Mouse (Mus musculus): ENCODE measurements at regions not wholly inside any gene's neighbourhood (a gene's known extent, or its start where the extent isn't known, plus 50 kb on each side); places are given as distances from the start of the nearest gene placed in this dataset.

GRCm38 (mm10) chr13:107314746-107315145 is 292.8 kb upstream of the Kif2a start:
- H3K36me3 ChIP-seq (ENCODE audit: insufficient read depth): no peaks in the 10 kb centered on the region
- H3K9me3 ChIP-seq (ENCODE audit: low read depth, low read length): no peaks in the 10 kb centered on the region
- H3K27me3 ChIP-seq (ENCODE audit: insufficient read depth, low read length): no peaks in the 10 kb centered on the region
- no peak overlapping the region for H3K4me3 ChIP-seq (ENCODE audit: low read depth, low read length)
- H3K4me1 ChIP-seq (ENCODE audit: insufficient read depth): no peaks in the 10 kb centered on the region
- no peak for TF ChIP-seq CTCF (IDR thresholded peaks at IDR 0.05; ENCODE audit: low read depth)
- H3K27ac ChIP-seq (ENCODE audit: low read depth): no peak overlapping the region
- DNase-seq (peak; percentile 31), ATAC-seq (ENCODE audit: insufficient read depth) (peak; percentile 38; the same call in 1 of the 2 replicates)
- H3K9ac ChIP-seq: no peak overlapping the region
- WGBS: 77% methylated on average over 7 of the region's 7 CpGs
- H3K4me2 ChIP-seq: no peak overlapping the region

- Histone ChIP-seq H3K27me3 (ENCODE audit: insufficient read depth, low read length) (no peaks in the 10 kb centered on the region), H3K9me3 (ENCODE audit: low read depth, low read length) (no peaks in the 10 kb centered on the region), H3K9ac (no peak overlapping the region), H3K4me1 (ENCODE audit: insufficient read depth) (no peaks in the 10 kb centered on the region), H3K36me3 (ENCODE audit: insufficient read depth) (no peaks in the 10 kb centered on the region), H3K4me3 (ENCODE audit: low read depth, low read length) (no peak overlapping the region), H3K27ac (ENCODE audit: low read depth) (no peak overlapping the region), H3K4me2 (no peak overlapping the region)
- 82% methylated on average over 6 of the region's 6 CpGs for WGBS
- DNase-seq (no peak), ATAC-seq (ENCODE audit: insufficient read depth) (no peak)
- no peak for TF ChIP-seq CTCF (IDR thresholded peaks at IDR 0.05; ENCODE audit: low read depth)
These were observed 287.2 kb upstream of the Kif2a start for GRCm38 (mm10) chr13:107308958-107309639.

GRCm38 (mm10) chr13:107308404-107308803 is 286.5 kb upstream of the Kif2a start:
- Histone ChIP-seq H3K4me1 (ENCODE audit: insufficient read depth) (no peaks in the 10 kb centered on the region; the same call in 1 of the 2 replicates), H3K27me3 (ENCODE audit: insufficient read depth, low read length) (no peaks in the 10 kb centered on the region), H3K9ac (no peak overlapping the region), H3K9me3 (ENCODE audit: low read depth, low read length) (no peaks in the 10 kb centered on the region), H3K4me3 (ENCODE audit: low read depth, low read length) (no peak overlapping the region), H3K36me3 (ENCODE audit: insufficient read depth) (no peaks in the 10 kb centered on the region), H3K27ac (ENCODE audit: low read depth) (no peak overlapping the region), H3K4me2 (no peak overlapping the region)
- WGBS: 92% methylated on average over 2 of the region's 2 CpGs
- ATAC-seq (ENCODE audit: insufficient read depth) (no peak), DNase-seq (no peak)
- no peak for TF ChIP-seq CTCF (IDR thresholded peaks at IDR 0.05; ENCODE audit: low read depth)

GRCm38 (mm10) chr13:107306958-107307357 is 285.0 kb upstream of the Kif2a start:
- H3K27me3 ChIP-seq (ENCODE audit: insufficient read depth, low read length): no peaks in the 10 kb centered on the region
- no peak overlapping the region for H3K4me2 ChIP-seq
- no peak overlapping the region for H3K4me3 ChIP-seq (ENCODE audit: low read depth, low read length)
- ATAC-seq (ENCODE audit: insufficient read depth) (no peak), DNase-seq (no peak)
- no peak for TF ChIP-seq CTCF (IDR thresholded peaks at IDR 0.05; ENCODE audit: low read depth)
- H3K4me1 ChIP-seq (ENCODE audit: insufficient read depth): no peaks in the 10 kb centered on the region; the same call in 1 of the 2 replicates
- no peaks in the 10 kb centered on the region for H3K9me3 ChIP-seq (ENCODE audit: low read depth, low read length)
- no peak overlapping the region for H3K27ac ChIP-seq (ENCODE audit: low read depth)
- WGBS: 95% methylated on average over 1 of the region's 1 CpGs
- no peaks in the 10 kb centered on the region for H3K36me3 ChIP-seq (ENCODE audit: insufficient read depth)
- H3K9ac ChIP-seq: no peak overlapping the region

- WGBS: 72% methylated on average over 1 of the region's 1 CpGs
- Histone ChIP-seq H3K36me3 (ENCODE audit: insufficient read depth) (no peaks in the 10 kb centered on the region), H3K9me3 (ENCODE audit: low read depth, low read length) (no peaks in the 10 kb centered on the region), H3K27ac (ENCODE audit: low read depth) (no peak overlapping the region), H3K4me3 (ENCODE audit: low read depth, low read length) (no peak overlapping the region), H3K4me1 (ENCODE audit: insufficient read depth) (no peaks in the 10 kb centered on the region; the same call in 1 of the 2 replicates), H3K9ac (no peak overlapping the region), H3K27me3 (ENCODE audit: insufficient read depth, low read length) (no peaks in the 10 kb centered on the region), H3K4me2 (no peak overlapping the region)
- ATAC-seq (ENCODE audit: insufficient read depth) (no peak), DNase-seq (no peak)
- TF ChIP-seq CTCF (IDR thresholded peaks at IDR 0.05; ENCODE audit: low read depth): no peak
These were observed 284.3 kb upstream of the Kif2a start for GRCm38 (mm10) chr13:107306232-107306631.

GRCm38 (mm10) chr13:107305738-107306137 is 283.8 kb upstream of the Kif2a start:
- H3K27ac ChIP-seq (ENCODE audit: low read depth): no peak overlapping the region
- no peaks in the 10 kb centered on the region for H3K27me3 ChIP-seq (ENCODE audit: insufficient read depth, low read length)
- no peak overlapping the region for H3K4me2 ChIP-seq
- no peaks in the 10 kb centered on the region; the same call in 1 of the 2 replicates for H3K4me1 ChIP-seq (ENCODE audit: insufficient read depth)
- ATAC-seq (ENCODE audit: insufficient read depth) (peak; percentile 53; the same call in 1 of the 2 replicates), DNase-seq (peak; percentile 58)
- TF ChIP-seq CTCF (IDR thresholded peaks at IDR 0.05; ENCODE audit: low read depth): no peak
- H3K4me3 ChIP-seq (ENCODE audit: low read depth, low read length): no peak overlapping the region
- WGBS: 22% methylated on average over 1 of the region's 1 CpGs
- H3K9ac ChIP-seq: no peak overlapping the region
- no peaks in the 10 kb centered on the region for H3K36me3 ChIP-seq (ENCODE audit: insufficient read depth)
- H3K9me3 ChIP-seq (ENCODE audit: low read depth, low read length): no peaks in the 10 kb centered on the region

- H3K36me3 ChIP-seq (ENCODE audit: insufficient read depth): no peaks in the 10 kb centered on the region
- H3K9me3 ChIP-seq (ENCODE audit: low read depth, low read length): no peaks in the 10 kb centered on the region
- DNase-seq (peak; percentile 43), ATAC-seq (ENCODE audit: insufficient read depth) (peak; percentile 57; the same call in 1 of the 2 replicates)
- H3K4me2 ChIP-seq: no peak overlapping the region
- H3K27me3 ChIP-seq (ENCODE audit: insufficient read depth, low read length): no peaks in the 10 kb centered on the region
- no peaks in the 10 kb centered on the region; the same call in 1 of the 2 replicates for H3K4me1 ChIP-seq (ENCODE audit: insufficient read depth)
- WGBS: 22% methylated on average over 7 of the region's 7 CpGs
- no peak overlapping the region for H3K4me3 ChIP-seq (ENCODE audit: low read depth, low read length)
- H3K27ac ChIP-seq (ENCODE audit: low read depth): no peak overlapping the region
- H3K9ac ChIP-seq: no peak overlapping the region
- TF ChIP-seq CTCF (IDR thresholded peaks at IDR 0.05; ENCODE audit: low read depth): no peak
These were observed 282.0 kb upstream of the Kif2a start for GRCm38 (mm10) chr13:107303878-107304277.

Data from lung, embryonic 14.5 days (tissue).